Comparison of ENCODE assay signal across 7 mouse cellular contexts in the genomic region with DNA sequence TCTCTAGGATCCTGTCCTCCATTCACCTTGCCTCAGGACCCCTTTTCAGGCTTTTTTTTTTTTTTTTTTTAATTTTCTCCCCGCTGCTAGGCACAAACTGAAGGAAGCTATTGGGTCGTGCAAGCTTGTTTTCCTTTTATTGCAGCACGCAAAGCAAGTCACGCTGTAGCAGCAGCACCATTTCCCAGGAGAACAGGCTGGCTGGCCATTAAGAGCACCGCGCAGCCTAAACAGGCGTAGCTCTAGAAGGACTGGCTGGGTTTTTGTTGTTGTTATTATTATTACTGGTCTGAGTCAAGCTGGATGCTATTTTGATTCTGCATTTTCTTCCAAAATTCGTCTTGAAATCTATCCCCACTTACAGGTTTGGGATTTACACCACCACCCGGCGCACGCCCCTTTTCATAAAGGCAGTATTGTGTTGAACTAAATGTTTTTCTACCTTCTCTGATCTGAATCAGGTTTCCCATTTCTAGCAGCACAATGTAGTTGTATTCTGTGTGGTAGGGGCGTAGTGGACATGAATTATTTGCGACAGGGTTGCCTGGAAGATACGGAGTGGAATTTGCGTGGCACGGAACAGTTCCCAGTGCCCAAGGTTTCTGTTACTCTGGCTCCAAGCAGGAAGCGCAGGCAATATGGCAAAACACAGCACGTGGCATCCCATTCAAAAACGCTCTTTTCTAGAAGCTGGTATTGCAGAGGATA.
DNase-seq lines count a peak whose midpoint lies in the region; ATAC-seq and TF ChIP-seq lines count a peak whose summit lies in the region.

No protein-coding gene starts in this region.

- no peaks in the 10 kb centered on the region for H3K27me3 ChIP-seq in embryonic facial prominence, embryonic 12.5 days
- no peaks in the 10 kb centered on the region for H3K27me3 ChIP-seq in heart, adult 2 months (ENCODE audit: control insufficient read depth, insufficient read depth, low read length)
- no peaks in the 10 kb centered on the region for H3K27me3 ChIP-seq in limb, embryonic 14.5 days (ENCODE audit: control insufficient read depth, insufficient read depth, low read length)
- no peaks in the 10 kb centered on the region for H3K27me3 ChIP-seq in midbrain, postnatal 0 days (ENCODE audit: insufficient read depth, low read length)

- H3K79me2 ChIP-seq in heart, adult 2 months (replicated peaks; ENCODE audit: control insufficient read depth, insufficient read depth, low read length) = no peaks in the 10 kb centered on the region; the same call in 1 of the 2 replicates

- H3K4me3 ChIP-seq in embryonic facial prominence, embryonic 12.5 days = peak overlapping the region; percentile 49
- peak overlapping the region; percentile 61 for H3K4me3 ChIP-seq in heart, adult 2 months
- H3K4me3 ChIP-seq in limb, embryonic 14.5 days (replicated peaks; ENCODE audit: low read length) = peak overlapping the region; percentile 55
- H3K4me3 ChIP-seq in midbrain, postnatal 0 days (ENCODE audit: low read depth, low read length) = peak overlapping the region; percentile 54

- ATAC-seq in embryonic facial prominence, embryonic 12.5 days (ENCODE audit: insufficient number of reproducible peaks, insufficient read depth, low FRiP score, low TSS enrichment) = peak; percentile 14; the same call in 1 of the 2 replicates
- ATAC-seq in limb, embryonic 14.5 days (ENCODE audit: low FRiP score, low read depth) = peak; percentile 28; the same call in 1 of the 2 replicates
- ATAC-seq in midbrain, postnatal 0 days (ENCODE audit: low FRiP score) = peak; percentile 78

- peak; percentile 82; the same call in 1 of the 2 replicates for TF ChIP-seq EP300 in heart, adult 2 months (IDR thresholded peaks at IDR 0.05; ENCODE audit: insufficient read depth, low read depth, low read length)

- WGBS in embryonic facial prominence, embryonic 12.5 days = 1% methylated on average over 19 of the region's 19 CpGs
- WGBS in heart, adult 2 months = 1% methylated on average over 19 of the region's 19 CpGs
- 2% methylated on average over 19 of the region's 19 CpGs for WGBS in limb, embryonic 14.5 days
- WGBS in midbrain, postnatal 0 days = under 1% methylated on average over 19 of the region's 19 CpGs

- no peaks in the 10 kb centered on the region for H3K36me3 ChIP-seq in embryonic facial prominence, embryonic 12.5 days
- no peaks in the 10 kb centered on the region for H3K36me3 ChIP-seq in heart, adult 2 months (ENCODE audit: control insufficient read depth, insufficient read depth, low read length)
- H3K36me3 ChIP-seq in limb, embryonic 14.5 days (ENCODE audit: control insufficient read depth, insufficient read depth, low read length) = no peaks in the 10 kb centered on the region
- H3K36me3 ChIP-seq in midbrain, postnatal 0 days (ENCODE audit: insufficient read depth, low read length) = no peaks in the 10 kb centered on the region

- H3K4me1 ChIP-seq in embryonic facial prominence, embryonic 12.5 days = peaks cover 50% of the 10 kb centered on the region
- peaks cover 12% of the 10 kb centered on the region for H3K4me1 ChIP-seq in heart, adult 2 months (ENCODE audit: control insufficient read depth, insufficient read depth, low read length)
- H3K4me1 ChIP-seq in limb, embryonic 14.5 days (ENCODE audit: control insufficient read depth, insufficient read depth, low read length) = peaks cover 37% of the 10 kb centered on the region
- peaks cover 7% of the 10 kb centered on the region; the same call in 1 of the 2 replicates for H3K4me1 ChIP-seq in midbrain, postnatal 0 days (ENCODE audit: insufficient read depth, low read length)

- peak overlapping the region; percentile 84 for H3K27ac ChIP-seq in embryonic facial prominence, embryonic 12.5 days
- peak overlapping the region; percentile 88 for H3K27ac ChIP-seq in heart, adult 2 months
- peak overlapping the region; percentile 72 for H3K27ac ChIP-seq in limb, embryonic 14.5 days (replicated peaks; ENCODE audit: low read depth, low read length)
- H3K27ac ChIP-seq in midbrain, postnatal 0 days (ENCODE audit: low read depth, low read length) = peak overlapping the region; percentile 87

- TF ChIP-seq CTCF in heart, adult 2 months (IDR thresholded peaks at IDR 0.05) = peak; percentile 14; the same call in 1 of the 2 replicates
- peak; percentile 18; the same call in 1 of the 2 replicates for TF ChIP-seq CTCF in midbrain, postnatal 0 days (IDR thresholded peaks at IDR 0.05)

- TF ChIP-seq POLR2A in heart, adult 2 months (IDR thresholded peaks at IDR 0.05; ENCODE audit: insufficient read depth, low read depth, low read length) = peak; percentile 66; the same call in 1 of the 2 replicates
- TF ChIP-seq POLR2A in limb, embryonic 14.5 days (IDR thresholded peaks at IDR 0.05; ENCODE audit: borderline replicate concordance, extremely low read depth, insufficient read depth, insufficient read length) = no peak

- DNase-seq in adrenal gland, postnatal 25 days = peak; percentile 81
- DNase-seq in heart, adult 2 months = peak; percentile 91 to 94
- DNase-seq in kidney, adult 9 months = peak; percentile 94
- peak; percentile 83 for DNase-seq in limb, embryonic 14.5 days (ENCODE audit: low spot score)
- peak; percentile 93 for DNase-seq in midbrain, postnatal 0 days (ENCODE audit: low spot score)
- peak; percentile 67 to 75 for DNase-seq in spleen, postnatal 14 days (ENCODE audit: low spot score in 2 of 2)

- H3K9ac ChIP-seq in embryonic facial prominence, embryonic 12.5 days = peak overlapping the region; percentile 53; the same call in 1 of the 2 replicates
- peak overlapping the region; percentile 78 for H3K9ac ChIP-seq in heart, adult 2 months (ENCODE audit: low read depth, low read length)
- H3K9ac ChIP-seq in limb, embryonic 14.5 days (ENCODE audit: low read depth, low read length, severe bottlenecking) = peak overlapping the region; percentile 59
- peak overlapping the region; percentile 69 for H3K9ac ChIP-seq in midbrain, postnatal 0 days (replicated peaks; ENCODE audit: low read length, poor library complexity, severe bottlenecking)

- H3K9me3 ChIP-seq in embryonic facial prominence, embryonic 12.5 days = no peaks in the 10 kb centered on the region
- H3K9me3 ChIP-seq in limb, embryonic 14.5 days (ENCODE audit: control insufficient read depth, low read length) = no peaks in the 10 kb centered on the region
- no peaks in the 10 kb centered on the region for H3K9me3 ChIP-seq in midbrain, postnatal 0 days (ENCODE audit: low read length)

- intact Hi-C loops in heart, adult 2 months (cut with DNase I) = loop anchor here (1.0 to 5.0 kb wide), 5 partner anchors 57 to 342 kb away; no protein-coding TSS in a partner anchor

- H3K4me2 ChIP-seq in embryonic facial prominence, embryonic 12.5 days (replicated peaks) = peak overlapping the region; percentile 73
- H3K4me2 ChIP-seq in limb, embryonic 14.5 days (replicated peaks; ENCODE audit: low read depth, low read length, severe bottlenecking) = peak overlapping the region; percentile 87
- H3K4me2 ChIP-seq in midbrain, postnatal 0 days (ENCODE audit: low read depth, low read length, poor library complexity, severe bottlenecking) = peak overlapping the region; percentile 71

Comparison
In these comparisons a context has a peak if more than half of its experiments do, and no peak if none do; other contexts are left out.
1. Peak in every context shown above with its lines: DNase-seq, ATAC-seq, H3K4me3 ChIP-seq and H3K27ac ChIP-seq.
2. ATAC-seq: peak in every context shown above with its lines; median percentile 78 in midbrain, postnatal 0 days; 28 in limb, embryonic 14.5 days; 14 in embryonic facial prominence, embryonic 12.5 days.